Mouse (Mus musculus) forebrain, postnatal 0 days (tissue): ENCODE results near the gene Nfyb. TPM values are rescaled to one million over a fixed set of nuclear protein-coding genes. Genes with fewer than 3 reads are reported as not detected.

Experiments used
- ATAC-seq: fragments of 200-750 bp; cut with Nextera tagmentation; 2 replicates; pipeline ENCODE4 v1.8.0; 2017; ENCODE audit warnings: mild to moderate bottlenecking, moderate library complexity
- DNase-seq: peaks from one replicate; pipeline ENCODE4 v3.0.0-alpha.2; 2015
- H3K27ac ChIP-seq: fragments of 300-500 bp; sonication (generic); 2 replicates; pipeline ENCODE4 v1.5.1; 2014; ENCODE audit warnings: low read depth, mild to moderate bottlenecking, antibody characterized with exemption, low read length, moderate library complexity, mixed read lengths
- H3K27me3 ChIP-seq: fragments of 300-500 bp; sonication (generic); 2 replicates; pipeline ENCODE4 v1.6.1; 2014; ENCODE audit warnings: mild to moderate bottlenecking, low read length, mixed read lengths; ENCODE audit not compliant: insufficient read depth
- H3K36me3 ChIP-seq: fragments of 300-500 bp; sonication (generic); 2 replicates; pipeline ENCODE4 v1.6.1; 2014; ENCODE audit warnings: mild to moderate bottlenecking, moderate library complexity; ENCODE audit not compliant: insufficient read depth
- H3K4me1 ChIP-seq: fragments of 300-500 bp; sonication (generic); 2 replicates; pipeline ENCODE4 v1.6.1; 2014; ENCODE audit warnings: antibody characterized with exemption; ENCODE audit not compliant: insufficient read depth
- H3K4me2 ChIP-seq: fragments of 300-500 bp; sonication (generic); 2 replicates; pipeline ENCODE4 v1.6.1; 2014; ENCODE audit warnings: low read depth, mild to moderate bottlenecking, moderate library complexity
- H3K4me3 ChIP-seq: fragments of 300-500 bp; sonication (generic); 2 replicates; pipeline ENCODE4 v1.5.1; 2014; ENCODE audit warnings: low read depth, low read length, mixed read lengths
- H3K9ac ChIP-seq: fragments of 300-500 bp; sonication (generic); 2 replicates; pipeline ENCODE4 v1.6.1; 2014; ENCODE audit warnings: mild to moderate bottlenecking
- H3K9me3 ChIP-seq: fragments of 300-500 bp; sonication (generic); 2 replicates; pipeline ENCODE4 v1.6.1; 2016; ENCODE audit warnings: low read length
- CTCF ChIP-seq: sonication (generic); IDR thresholded peaks from 2 replicates; pipeline ENCODE4 v1.5.1; 2016; ENCODE audit warnings: antibody characterized with exemption, control low read depth, low read depth
- WGBS: fragments of 180-500 bp; shearing (Covaris S2); extraction: QIAGEN DNeasy Blood & Tissue Kit; methylation state at CpG from one replicate; pipeline ENCODE4 v1.1.7; 2014; 5-methylcytosine and 5-hydroxymethylcytosine counted together
- polyA plus RNA-seq: library from polyadenylated mRNA; unstranded; fragments of >200 nt; fragmentation: Nextera tagmentation; extraction: Ambion mirVana; gene quantifications from 2 replicates; pipeline ENCODE4 v1.2.1, GENCODE M21; 2015
- total RNA-seq: library from RNA; depleted of rRNA; stranded (reverse); fragments of >200 nt; gene quantifications from 2 replicates; pipeline ENCODE4 v1.2.3, GENCODE M21; 2014

The Nfyb gene
- total and polyA plus RNA-seq, 2 experiments from 2014 or later: 32.4 to 78.1 TPM

GRCm38 (mm10) chr10:82770713-82771112 is 6.8 kb upstream of the Nfyb start:
- no peak for TF ChIP-seq CTCF
- no peak overlapping the region for H3K4me2 ChIP-seq
- WGBS: 87% methylated on average over 2 of the region's 2 CpGs
- ATAC-seq (no peak), DNase-seq (no peak)
- no peaks in the 10 kb centered on the region for H3K4me1 ChIP-seq
- no peak overlapping the region for H3K4me3 ChIP-seq
- H3K27me3 ChIP-seq: no peaks in the 10 kb centered on the region
- H3K36me3 ChIP-seq: no peaks in the 10 kb centered on the region
- H3K9ac ChIP-seq: no peak overlapping the region
- no peaks in the 10 kb centered on the region for H3K9me3 ChIP-seq
- no peak overlapping the region for H3K27ac ChIP-seq

GRCm38 (mm10) chr10:82768901-82769300 is 5.0 kb upstream of the Nfyb start:
- H3K27me3 ChIP-seq: no peaks in the 10 kb centered on the region
- no peak for DNase-seq
- no peak overlapping the region for H3K4me3 ChIP-seq
- 30% methylated on average over 9 of the region's 9 CpGs for WGBS
- no peak overlapping the region for H3K9ac ChIP-seq
- no peak for ATAC-seq
- no peaks in the 10 kb centered on the region for H3K36me3 ChIP-seq
- no peak overlapping the region for H3K27ac ChIP-seq
- no peak for TF ChIP-seq CTCF
- no peaks in the 10 kb centered on the region for H3K9me3 ChIP-seq
- H3K4me1 ChIP-seq: no peaks in the 10 kb centered on the region
- no peak overlapping the region for H3K4me2 ChIP-seq

GRCm38 (mm10) chr10:82762756-82763681 is 925 bp downstream of the Nfyb start:
- peak overlapping the region; percentile 58 for H3K4me2 ChIP-seq
- H3K9me3 ChIP-seq: no peaks in the 10 kb centered on the region
- peaks cover 18% of the 10 kb centered on the region for H3K4me1 ChIP-seq
- H3K4me3 ChIP-seq: peak overlapping the region; percentile 92
- ATAC-seq (peak; percentile 8), DNase-seq (peak; percentile 70)
- H3K27ac ChIP-seq: peak overlapping the region; percentile 99
- WGBS: 2% methylated on average over 31 of the region's 48 CpGs
- no peaks in the 10 kb centered on the region for H3K27me3 ChIP-seq
- peak overlapping the region; percentile 91 for H3K9ac ChIP-seq
- peaks cover 6% of the 10 kb centered on the region; the same call in 1 of the 2 replicates for H3K36me3 ChIP-seq
- no peak for TF ChIP-seq CTCF

- H3K4me2 ChIP-seq: peak overlapping the region; percentile 46
- no peak for TF ChIP-seq CTCF
- no peak overlapping the region for H3K27ac ChIP-seq
- H3K4me1 ChIP-seq: peaks cover 18% of the 10 kb centered on the region
- 0 out of 2 replicates have a peak overlapping the region, but pooled peaks have one; percentile 13 for H3K4me3 ChIP-seq
- 0 out of 2 replicates have a peak overlapping the region, but pooled peaks have one; percentile 2 for H3K9ac ChIP-seq
- ATAC-seq (no peak), DNase-seq (peak; percentile 56)
- H3K36me3 ChIP-seq: peaks cover 19% of the 10 kb centered on the region
- no peaks in the 10 kb centered on the region for H3K9me3 ChIP-seq
- H3K27me3 ChIP-seq: no peaks in the 10 kb centered on the region
- WGBS: 50% methylated on average over 9 of the region's 9 CpGs
Observed at GRCm38 (mm10) chr10:82761037-82761811, 2.7 kb downstream of the Nfyb start.

- peaks cover 31% of the 10 kb centered on the region for H3K36me3 ChIP-seq
- H3K4me1 ChIP-seq: peaks cover 18% of the 10 kb centered on the region
- no peak for DNase-seq
- no peak overlapping the region for H3K27ac ChIP-seq
- no peak overlapping the region for H3K9ac ChIP-seq
- peak overlapping the region; percentile 46 for H3K4me2 ChIP-seq
- no peaks in the 10 kb centered on the region for H3K9me3 ChIP-seq
- no peak overlapping the region for H3K4me3 ChIP-seq
- ATAC-seq: no peak
- WGBS: 94% methylated on average over 5 of the region's 5 CpGs
- H3K27me3 ChIP-seq: no peaks in the 10 kb centered on the region
- TF ChIP-seq CTCF: no peak
Observed at GRCm38 (mm10) chr10:82759706-82760105, 4.2 kb downstream of the Nfyb start.

GRCm38 (mm10) chr10:82758878-82759277 is 5.1 kb downstream of the Nfyb start:
- ATAC-seq: no peak
- Histone ChIP-seq H3K4me1 (peaks cover 18% of the 10 kb centered on the region), H3K27ac (no peak overlapping the region), H3K27me3 (no peaks in the 10 kb centered on the region), H3K4me2 (no peak overlapping the region), H3K4me3 (no peak overlapping the region), H3K9me3 (no peaks in the 10 kb centered on the region), H3K36me3 (peaks cover 39% of the 10 kb centered on the region), H3K9ac (no peak overlapping the region)
- WGBS: 92% methylated on average over 3 of the region's 3 CpGs
- no peak for TF ChIP-seq CTCF
- DNase-seq: no peak
